Mouse (Mus musculus) gastrocnemius, postnatal 10 days (tissue): ENCODE results near the gene Snd1. TPM values are rescaled to one million over a fixed set of nuclear protein-coding genes. Genes with fewer than 3 reads are reported as not detected.
"Not testable (repeated sequence)": the region's sequence is repeated elsewhere in the genome, so short reads cannot be mapped to it uniquely, and the experiment has no call there.

Experiments used
- DNase-seq: peaks from one replicate; pipeline ENCODE4 v3.0.0; 2021; ENCODE audit warnings: mixed read lengths
- total RNA-seq, 2 experiments: library from RNA; stranded (reverse); gene quantifications; 2 replicates each; pipeline ENCODE4 v1.2.3; 2021

Gene Snd1
- total RNA-seq, 2 experiments from 2014 or later, result 56.2 to 65.2 TPM

DNA sequence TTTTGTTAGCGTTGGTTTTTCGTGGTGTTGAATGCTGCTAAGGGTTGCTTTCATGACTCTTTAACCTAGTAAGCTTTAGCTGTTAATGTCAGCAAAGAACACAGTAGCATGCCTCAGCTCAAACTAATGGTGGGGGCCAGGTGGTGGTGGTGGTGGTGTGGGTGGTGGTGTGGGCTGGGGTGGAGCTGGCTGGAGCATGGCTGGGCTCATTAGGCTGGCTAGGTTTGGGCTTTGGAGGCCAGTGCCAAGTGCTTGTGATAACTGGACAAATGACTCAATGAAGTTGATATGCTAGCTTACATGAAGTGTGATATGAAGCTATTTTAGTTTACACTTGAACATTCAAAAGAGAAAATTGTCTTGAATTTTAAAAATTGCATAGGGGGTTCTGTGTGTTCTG, 11.1 kb downstream of the Snd1 start:
- peak; percentile 11 for DNase-seq

DNA sequence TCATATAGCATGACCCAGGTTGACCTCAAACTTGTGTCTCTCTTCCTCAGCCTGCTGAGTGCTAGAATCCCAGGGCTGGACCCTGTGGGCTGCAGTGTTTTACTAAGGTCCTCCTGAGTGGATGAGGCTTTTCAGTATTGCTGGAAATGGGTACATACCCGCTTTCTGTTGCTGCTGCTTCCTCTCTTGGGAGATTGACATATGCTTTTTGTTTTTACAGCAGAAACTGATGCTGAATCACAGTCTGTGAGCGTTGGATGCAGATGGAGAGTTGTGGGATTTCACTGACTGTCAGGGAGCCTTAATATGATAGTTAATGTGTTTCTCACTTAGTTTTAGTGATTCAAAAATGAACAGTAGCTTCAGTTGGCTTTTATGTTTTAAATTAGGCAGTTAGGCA, 11.5 kb downstream of the Snd1 start:
- DNase-seq, result no peak

DNA sequence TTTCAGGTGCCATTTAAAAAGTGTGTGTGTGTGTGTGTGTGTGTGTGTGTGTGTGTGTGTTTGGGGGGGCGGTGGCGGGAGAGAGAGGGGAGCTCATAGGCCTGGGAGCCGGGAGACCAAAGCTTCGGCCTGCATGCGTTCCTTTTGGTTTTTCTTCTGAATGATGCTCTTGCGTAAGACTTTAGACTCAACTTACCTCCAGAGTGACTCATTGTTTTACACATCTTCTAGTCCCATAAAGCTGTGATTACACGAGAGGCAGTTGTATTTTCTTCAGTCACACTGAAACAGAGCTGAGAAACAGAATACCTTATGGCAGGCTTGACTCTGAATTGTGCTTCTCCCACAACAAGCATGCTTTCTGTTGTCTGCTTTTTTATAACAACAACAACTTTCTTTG, 12.0 kb downstream of the Snd1 start:
- no peak for DNase-seq

DNA sequence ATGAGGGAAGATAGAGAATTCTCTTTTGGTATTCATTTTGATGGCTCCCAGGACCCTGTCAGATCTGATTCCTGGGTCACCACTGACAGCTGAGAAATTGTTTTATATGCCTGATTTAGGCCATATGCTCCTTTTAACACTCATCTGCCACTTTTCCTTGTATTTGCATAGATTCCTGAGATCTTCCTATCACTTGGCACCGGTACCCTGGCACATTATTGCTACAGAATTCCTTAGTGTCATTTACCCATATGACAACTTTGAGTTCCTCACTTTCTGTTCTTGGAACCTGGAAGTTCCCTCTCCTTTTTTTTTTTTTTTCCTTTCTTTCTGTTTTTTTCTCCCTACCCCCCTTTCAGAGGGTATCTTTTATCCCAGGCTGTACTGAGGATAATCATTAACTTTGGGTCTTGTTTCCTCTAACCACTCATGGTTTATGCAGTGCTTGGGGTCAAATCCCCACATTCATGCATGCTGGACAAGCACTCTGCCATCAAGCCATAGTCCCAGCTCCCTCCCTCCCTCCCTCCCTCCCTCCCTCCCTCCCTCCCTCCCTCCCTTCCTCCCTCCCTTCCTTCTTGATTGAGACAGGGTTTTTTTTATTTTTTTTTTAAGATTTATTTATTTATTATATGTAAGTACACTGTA, 13.4 kb downstream of the Snd1 start:
- no peak for DNase-seq

DNA sequence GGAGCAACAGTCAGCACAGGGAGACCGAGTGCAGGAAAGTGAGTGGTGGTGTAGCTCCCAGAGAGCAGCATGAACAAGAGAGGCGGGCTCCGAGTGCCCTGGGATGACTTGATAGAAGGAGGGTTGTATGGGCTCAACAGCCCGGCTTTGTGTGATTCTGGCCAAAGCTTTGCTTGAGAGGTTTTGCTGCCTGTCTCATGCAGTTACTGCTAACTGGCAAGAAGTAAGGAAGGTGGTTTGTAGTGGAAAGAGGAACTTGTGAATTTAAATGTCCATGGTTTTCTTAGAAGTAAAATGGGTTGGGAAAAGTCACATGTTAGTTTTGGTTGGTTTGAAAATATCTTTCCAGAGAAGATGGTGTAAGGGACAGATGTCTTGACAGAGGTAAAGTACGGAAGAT, 15.7 kb downstream of the Snd1 start:
- no peak for DNase-seq

DNA sequence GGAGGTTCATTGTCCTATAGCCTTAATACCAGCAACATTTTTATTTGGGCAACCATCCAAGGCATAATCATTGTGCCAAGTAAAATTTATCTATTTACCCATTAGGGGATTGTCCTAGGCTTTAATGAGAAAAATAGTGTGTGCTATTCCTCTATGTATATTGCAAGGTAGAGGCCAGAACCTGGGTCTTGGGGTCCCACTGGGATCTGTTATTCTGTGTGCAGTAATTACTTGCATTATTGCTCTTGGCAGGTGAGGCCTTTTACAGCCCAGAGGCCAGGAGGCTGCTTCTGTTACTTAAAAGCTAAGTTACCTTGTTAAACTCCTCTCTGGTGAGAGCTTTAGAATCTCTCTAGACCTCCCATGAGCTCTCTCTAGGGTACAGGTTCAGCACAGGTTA, 16.3 kb downstream of the Snd1 start:
- no peak for DNase-seq

DNA sequence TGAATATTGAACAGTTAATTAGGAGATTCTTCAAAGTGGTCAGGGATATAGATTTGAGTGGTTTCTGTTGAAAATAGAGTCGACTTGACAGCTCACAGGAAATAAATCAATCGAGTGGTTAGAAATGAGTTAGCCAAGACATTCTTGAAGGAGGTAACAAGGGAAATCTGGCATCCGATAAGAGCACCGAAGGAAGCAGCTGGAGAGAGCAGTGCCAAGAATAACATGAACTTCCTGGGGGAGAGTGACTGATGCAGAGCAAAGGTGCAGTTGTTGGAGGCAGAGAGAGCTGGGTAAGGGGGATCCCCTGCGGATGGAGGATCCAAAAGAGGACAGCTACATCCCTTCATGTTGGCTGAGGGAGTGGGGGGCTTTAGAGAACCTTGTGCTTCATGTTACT, 22.9 kb downstream of the Snd1 start:
- no peak for DNase-seq

DNA sequence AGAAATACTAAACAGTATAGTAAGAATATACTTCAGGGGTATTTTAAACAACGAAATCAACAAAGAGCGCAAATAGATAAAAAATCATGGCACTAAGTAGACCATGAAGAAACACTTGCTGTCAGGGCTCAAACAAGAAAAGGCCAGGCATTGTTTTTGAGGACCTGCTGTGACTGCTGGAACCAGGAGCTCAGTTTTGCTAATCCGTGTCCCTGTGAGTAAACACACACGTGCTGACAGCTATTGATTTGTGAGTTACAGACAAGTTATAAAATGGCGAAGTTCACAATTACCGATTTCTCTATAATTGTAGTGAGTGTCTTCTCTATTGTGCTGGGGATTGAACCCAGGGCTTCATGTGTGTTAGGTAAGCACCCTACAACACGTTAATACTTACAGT, 27.6 kb downstream of the Snd1 start:
- no peak for DNase-seq

DNA sequence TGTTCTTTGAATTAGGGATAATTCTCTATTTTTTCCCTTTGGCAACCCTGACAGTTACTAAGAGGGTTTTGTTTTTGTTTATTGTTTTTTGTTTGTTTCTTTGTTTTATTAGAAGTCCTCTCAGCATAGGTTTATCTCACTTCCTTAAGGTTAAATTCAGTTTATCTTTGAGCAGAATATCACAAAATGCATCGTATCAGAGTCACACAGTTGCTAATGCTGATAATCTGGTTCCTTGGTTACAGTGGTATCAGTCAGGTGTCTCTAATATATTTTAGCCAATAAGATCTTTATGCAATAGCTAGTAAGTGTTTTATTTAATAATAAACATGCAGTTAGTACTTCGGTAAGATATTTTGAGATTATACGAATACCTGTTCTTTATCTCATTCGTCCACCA, 28.2 kb downstream of the Snd1 start:
- DNase-seq, result no peak

DNA sequence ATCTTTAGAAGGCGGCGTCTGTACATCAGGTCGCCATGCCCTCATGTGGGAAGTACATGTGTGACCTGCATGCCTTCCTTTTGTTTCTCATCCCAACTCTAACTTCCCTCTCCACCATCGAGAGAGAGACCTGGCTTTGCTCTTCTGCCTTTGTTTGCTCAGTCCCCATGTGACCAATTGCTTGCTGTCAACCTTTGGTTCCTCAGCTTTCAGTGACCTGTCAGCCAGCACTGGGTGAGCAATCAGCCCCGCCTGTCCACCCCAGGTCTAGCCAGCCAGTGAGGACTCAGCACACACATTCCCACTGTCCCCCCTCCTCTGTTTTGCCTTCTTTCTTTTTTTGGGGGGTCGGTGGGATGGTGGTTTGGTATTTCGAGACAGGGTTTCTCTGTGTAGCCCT, 29.7 kb downstream of the Snd1 start:
- no peak for DNase-seq

DNA sequence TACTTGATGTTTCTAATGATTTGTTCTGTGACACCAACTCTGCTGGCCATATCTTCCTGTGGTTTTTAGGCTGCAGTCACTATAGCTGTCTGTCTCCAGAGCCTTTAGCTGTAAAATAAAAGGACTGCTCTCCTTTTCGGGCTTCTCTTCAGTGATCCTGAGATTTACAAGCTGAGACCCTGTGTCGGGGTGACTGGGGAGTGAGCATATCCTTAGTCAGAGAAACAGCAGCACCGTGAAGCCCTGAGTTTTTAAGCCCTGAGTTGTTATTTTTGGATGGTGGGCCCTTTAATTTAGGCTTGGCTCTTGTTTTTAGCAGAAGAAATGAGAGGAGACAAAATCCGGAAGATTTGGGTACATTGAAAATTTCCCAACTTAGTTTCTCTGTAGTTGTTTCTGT, 32.8 kb downstream of the Snd1 start:
- no peak for DNase-seq

DNA sequence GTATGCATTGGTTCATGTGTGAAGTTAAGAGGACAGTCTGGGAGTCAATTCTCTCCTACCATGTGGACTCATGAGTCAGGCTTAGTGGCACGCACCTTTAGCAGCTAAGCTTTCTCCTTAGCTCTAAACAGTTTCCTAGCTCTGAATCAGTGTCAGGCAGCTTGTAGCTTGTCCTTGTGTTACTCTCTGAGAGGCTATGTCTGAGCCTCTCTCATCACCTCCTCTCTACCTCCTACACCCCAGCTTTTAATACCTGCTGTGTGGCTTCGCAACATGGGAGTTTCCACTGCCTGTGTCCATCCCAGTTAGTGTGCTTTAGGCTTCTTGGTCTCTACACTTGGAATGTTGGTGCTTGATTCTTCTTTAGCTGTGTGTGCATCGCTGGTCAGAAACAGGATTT, 39.3 kb downstream of the Snd1 start:
- DNase-seq, result no peak

DNA sequence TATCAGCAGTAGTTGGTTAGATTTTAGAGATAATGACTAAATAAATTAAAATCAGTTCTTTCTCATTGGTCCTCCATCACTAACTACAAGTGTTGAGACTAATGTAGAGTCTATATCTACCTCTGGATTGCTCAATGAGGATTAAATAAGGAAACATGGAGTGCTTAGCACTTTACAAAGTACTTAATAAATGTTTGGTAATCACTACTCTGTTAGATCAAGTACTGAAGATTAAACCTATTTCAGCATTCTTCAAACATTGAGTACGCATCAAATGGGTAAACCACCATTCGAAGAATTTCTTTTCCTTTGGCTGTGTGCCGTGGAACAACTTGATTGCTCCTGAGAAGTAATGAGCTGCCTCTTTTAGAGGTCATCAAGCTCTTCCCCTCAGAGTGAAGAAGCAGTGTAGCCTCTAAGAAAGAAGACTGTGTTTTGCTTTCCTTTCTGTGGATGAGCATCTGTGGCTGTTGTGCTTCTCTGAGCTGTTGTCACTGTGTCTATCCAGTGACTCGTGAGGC, 40.0 kb downstream of the Snd1 start:
- DNase-seq, result no peak

DNA sequence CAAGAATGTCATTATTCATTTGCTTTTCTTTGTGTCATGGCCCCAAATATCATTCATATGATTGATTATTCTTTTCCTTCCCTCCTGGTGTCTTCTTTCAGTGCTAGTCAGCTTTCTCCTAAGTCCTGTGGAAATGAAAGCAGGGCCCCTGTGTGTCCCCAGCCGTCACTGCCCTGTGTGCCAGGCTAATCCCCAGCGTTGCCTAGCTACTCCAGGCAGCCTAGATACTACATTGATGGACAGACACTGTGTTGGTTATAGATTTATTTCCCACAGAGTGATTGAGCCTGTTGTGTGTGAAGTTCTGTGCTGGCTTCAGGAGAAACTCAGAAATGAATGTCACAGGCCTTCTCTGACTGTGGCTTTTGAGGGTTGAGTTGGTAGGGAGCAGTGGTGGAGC, 41.7 kb downstream of the Snd1 start:
- DNase-seq, result no peak

DNA sequence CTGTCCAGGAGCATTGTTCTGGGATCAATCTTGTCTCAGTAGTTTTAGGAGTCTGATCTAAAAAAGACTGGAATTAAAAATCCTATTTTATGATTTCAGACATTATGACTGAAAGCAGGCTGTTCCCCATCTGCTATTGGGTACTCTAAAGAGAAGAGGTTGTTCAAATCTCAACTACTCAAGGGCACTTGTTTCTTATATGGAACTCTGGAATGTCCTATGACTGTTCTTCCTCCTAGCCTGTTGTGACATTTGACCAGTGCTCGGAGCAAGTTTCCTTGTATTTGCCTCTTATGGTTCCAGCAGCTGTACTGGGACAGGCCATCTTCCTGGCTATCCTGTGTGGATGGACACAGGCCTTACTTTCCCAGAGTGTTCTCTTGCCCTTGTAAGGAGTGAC, 42.1 kb downstream of the Snd1 start:
- DNase-seq, result no peak

DNA sequence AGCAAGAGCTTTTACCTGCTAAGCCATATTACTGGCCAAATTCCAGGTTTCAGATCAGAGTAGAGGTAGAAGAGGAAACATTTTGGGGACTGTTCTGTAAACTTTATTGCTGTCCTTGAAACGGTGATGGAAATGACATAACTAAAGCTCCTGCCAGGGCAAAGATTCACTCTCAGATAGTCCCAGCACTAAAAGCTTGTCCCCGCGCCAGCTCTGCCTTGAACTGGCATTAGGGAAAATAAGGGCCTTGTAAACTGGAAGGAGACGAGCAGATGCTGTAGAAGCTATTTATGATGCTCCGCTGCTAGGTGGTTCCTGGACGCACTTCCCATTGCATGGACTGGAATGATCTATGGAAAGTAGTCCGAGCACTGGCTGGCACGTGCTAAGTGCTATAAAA, 44.5 kb downstream of the Snd1 start:
- DNase-seq, result no peak

DNA sequence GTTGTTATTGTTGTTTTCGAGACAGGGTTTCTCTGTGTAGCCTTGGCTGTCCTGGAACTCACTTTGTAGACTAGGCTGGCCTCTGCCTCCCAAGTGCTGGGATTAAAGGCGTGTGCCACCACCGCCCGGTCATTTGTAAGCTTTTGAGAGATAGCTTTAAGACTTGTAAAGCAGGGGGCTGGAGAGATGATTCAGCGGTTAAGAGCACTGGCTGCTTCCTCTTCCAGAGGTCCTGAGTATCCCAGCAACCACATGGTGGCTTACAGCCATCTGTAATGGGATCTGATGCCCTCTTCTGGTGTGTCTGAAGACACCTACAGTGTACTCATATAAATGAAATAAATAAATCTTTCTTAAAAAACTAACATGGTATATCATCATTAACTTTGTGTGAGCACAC, 45.8 kb downstream of the Snd1 start:
- DNase-seq, result not testable (repeated sequence)

DNA sequence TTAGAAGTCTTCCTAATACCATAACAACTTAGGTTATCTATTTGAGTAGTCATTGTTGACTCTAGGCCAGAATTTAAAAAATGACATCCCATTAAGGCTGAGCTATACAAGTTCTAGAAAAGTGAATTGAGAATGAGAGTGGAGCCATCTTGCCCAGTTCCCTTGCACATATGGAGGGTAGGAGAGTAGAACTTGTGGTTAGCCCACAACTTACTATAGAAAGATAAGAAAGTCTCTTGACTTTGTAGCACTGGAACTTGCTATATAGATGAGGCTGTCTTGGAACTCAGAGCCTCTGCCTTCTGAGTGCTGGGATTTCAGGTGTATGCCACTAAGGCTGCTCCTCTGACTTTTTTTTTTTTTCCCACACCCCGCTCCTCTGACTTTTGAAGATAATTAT, 46.5 kb downstream of the Snd1 start:
- no peak for DNase-seq

DNA sequence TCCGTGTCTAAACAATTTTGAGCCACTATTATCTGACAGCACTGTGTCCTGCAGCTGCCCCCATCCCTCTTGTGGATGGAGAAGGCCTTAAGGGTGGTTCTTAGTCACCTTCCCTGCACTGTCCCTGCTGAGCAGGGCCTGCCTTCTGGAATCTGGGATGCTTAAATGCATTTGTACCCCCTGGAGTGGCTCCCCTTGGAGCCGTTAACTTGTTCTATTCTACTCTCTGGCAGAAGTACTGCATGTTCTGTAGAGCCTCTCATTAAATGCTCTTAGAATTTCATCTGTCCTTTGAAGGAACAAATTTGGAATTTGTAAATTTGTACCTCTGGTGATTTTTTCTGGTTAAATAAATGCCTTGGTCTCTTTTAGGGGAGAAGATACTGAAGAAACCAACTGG, 50.6 kb downstream of the Snd1 start:
- DNase-seq, result no peak

DNA sequence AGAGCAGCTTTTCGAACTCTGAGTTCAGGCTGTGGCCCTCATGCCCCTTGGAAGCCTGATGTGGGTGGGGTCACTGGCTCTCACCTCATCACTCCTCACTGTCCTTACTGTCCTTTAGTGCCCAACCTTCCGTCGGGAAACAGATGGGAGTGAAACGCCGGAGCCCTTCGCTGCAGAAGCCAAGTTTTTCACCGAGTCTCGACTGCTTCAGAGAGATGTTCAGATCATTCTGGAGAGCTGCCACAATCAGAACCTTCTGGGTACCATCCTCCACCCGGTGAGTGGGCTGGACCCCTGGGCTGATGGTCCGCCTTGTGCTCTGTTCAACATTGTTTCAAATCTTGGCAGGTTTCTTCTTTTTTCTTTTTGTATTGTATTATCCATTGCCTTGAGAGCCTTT, 52.5 kb downstream of the Snd1 start:
- DNase-seq, result no peak

DNA sequence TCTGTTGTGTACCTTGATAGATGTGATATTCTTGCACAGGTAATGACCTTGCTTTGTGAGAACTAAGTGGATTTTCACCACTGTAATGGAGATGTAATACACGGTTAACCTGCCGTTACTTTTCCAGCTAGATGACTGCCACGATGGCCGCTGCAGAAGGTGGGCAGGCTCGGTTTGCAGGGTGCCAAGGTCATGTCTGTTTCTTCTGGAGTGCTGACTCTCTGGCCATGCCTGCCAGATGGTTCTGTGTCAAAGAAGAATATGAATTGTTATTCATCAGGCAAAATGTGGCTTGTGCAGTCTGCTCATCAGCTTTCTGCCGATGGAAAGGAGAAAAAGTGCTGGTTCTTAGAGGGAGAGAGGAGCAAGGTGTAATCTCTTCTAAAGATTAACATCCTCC, 53.3 kb downstream of the Snd1 start:
- DNase-seq, result no peak

DNA sequence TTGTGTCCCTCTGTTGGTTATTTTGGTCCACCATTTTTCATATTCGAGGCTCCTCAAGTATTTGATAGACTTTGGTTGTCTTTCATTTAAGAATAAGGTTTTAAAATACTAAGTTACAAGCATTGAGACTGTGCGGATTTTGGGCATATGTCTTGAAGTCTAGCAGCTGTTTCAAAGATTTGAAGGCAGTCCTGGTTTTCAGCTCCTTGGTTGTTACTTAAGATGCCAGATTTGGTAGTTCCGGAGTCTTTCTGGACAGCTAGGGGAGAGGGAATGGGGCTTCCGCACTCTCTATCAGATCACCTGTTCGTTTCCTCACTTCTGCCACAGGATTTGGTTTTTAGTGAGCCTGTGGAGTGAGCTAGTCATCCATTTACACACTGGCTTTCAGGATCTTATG, 61.5 kb downstream of the Snd1 start:
- no peak for DNase-seq

DNA sequence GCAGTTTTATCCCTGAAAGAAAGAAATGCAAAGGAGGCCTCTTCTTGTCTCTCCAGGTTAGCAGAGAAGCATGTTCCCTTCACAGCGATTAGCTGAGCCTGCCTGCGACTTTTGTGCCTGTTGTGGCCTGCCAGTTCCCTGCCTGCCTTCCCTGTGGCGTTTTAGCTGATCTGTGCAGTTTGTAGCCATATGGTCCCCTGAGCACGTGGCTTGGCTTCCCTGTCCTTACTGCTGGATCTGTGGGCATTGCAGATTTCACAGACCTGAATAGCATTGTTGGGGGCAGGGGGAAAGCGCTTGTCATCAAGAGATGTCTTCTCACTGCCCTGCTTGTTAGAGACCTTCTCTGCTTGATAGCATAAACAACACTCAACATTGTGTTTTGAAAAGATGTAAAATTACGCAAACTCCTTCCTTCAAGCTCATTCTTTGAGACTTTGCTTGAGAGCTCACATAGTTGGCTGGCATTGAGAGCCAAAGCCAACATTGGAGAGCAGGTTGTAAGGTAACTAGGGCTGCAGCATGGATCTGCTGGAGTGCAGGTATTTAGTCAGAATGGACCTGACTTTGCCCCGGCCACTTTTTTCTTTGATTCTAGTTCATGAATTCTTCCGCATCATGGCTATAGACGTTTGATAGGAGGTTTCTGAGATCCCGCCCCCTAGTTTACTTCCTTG, 63.0 kb downstream of the Snd1 start:
- no peak for DNase-seq

DNA sequence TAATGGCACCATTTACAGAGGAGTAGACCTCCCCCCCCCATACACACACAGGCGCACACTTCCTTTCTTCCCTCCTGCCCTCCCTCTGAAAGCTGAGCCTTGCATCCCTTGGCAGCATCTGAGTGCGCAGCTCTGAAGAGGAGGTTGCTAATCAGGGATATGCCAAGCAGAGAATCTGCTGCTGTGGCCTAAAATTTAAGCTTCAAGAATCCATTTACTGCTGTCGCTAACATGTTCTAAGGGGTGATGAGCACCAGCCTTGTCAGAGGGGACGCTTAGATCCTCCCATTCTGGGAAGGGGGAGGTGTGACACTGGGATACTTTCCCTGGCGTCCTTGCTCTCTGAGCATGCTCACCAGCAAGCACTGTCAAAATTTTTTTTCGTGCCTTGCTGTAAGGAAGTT, 67.4 kb downstream of the Snd1 start:
- DNase-seq, result no peak
